19 mouse cellular contexts compared by ENCODE assay signal in genomic region chr19:43146820-43147219, GRCm38 (mm10).
"Had no signal": no experiment of that assay in that cellular context is flagged by ENCODE, and none has a peak within 500 bp of the region (broad histone marks: within the 10 kb centered on the region; RNA-seq: fewer than 3 reads in every experiment).

No protein-coding gene starts in this region.

- H3K27ac ChIP-seq: kidney, embryonic 15.5 days; limb, embryonic 13.5 days; liver, embryonic 13.5 days; macrophage; midbrain, embryonic 12.5 days; midbrain, embryonic 15.5 days; neural tube, embryonic 12.5 days; neural tube, embryonic 15.5 days had no signal

- H3K9me3 ChIP-seq: kidney, embryonic 15.5 days; limb, embryonic 13.5 days; liver, embryonic 13.5 days; midbrain, embryonic 12.5 days; midbrain, embryonic 15.5 days; neural tube, embryonic 12.5 days; neural tube, embryonic 15.5 days had no signal

- DNase-seq: kidney, adult 11 months; kidney, adult 8-10 months; kidney, postnatal 10 days; kidney, postnatal 36 days; liver, embryonic 13.5 days; lung, adult 2 months; lung, postnatal 14 days; right cerebral cortex, adult 18-20 months; right cerebral cortex, postnatal 14 days; spleen, adult 18-20 months; thymus, adult 18-20 months; thymus, postnatal 36 days had no signal

- H3K4me2 ChIP-seq: kidney, embryonic 15.5 days; limb, embryonic 13.5 days; liver, embryonic 13.5 days; midbrain, embryonic 12.5 days; midbrain, embryonic 15.5 days; neural tube, embryonic 12.5 days; neural tube, embryonic 15.5 days had no signal

- H3K27me3 ChIP-seq: kidney, embryonic 15.5 days; limb, embryonic 13.5 days; liver, embryonic 13.5 days; midbrain, embryonic 12.5 days; midbrain, embryonic 15.5 days; neural tube, embryonic 12.5 days; neural tube, embryonic 15.5 days had no signal

- H3K9ac ChIP-seq: kidney, embryonic 15.5 days; limb, embryonic 13.5 days; liver, embryonic 13.5 days; midbrain, embryonic 12.5 days; midbrain, embryonic 15.5 days; neural tube, embryonic 12.5 days; neural tube, embryonic 15.5 days had no signal

- ATAC-seq: midbrain, embryonic 15.5 days had no signal

- H3K4me1 ChIP-seq: kidney, embryonic 15.5 days; liver, embryonic 13.5 days; midbrain, embryonic 12.5 days; midbrain, embryonic 15.5 days; neural tube, embryonic 12.5 days; neural tube, embryonic 15.5 days had no signal

- H3K4me3 ChIP-seq: kidney, embryonic 15.5 days; limb, embryonic 13.5 days; liver, embryonic 13.5 days; midbrain, embryonic 12.5 days; midbrain, embryonic 15.5 days; neural tube, embryonic 12.5 days; neural tube, embryonic 15.5 days had no signal

- H3K36me3 ChIP-seq: kidney, embryonic 15.5 days; limb, embryonic 13.5 days; liver, embryonic 13.5 days; midbrain, embryonic 12.5 days; midbrain, embryonic 15.5 days; neural tube, embryonic 12.5 days; neural tube, embryonic 15.5 days had no signal
